Mouse (Mus musculus) G1E (cell line): Measurements from ENCODE around the gene Gcn1l1.

Experiments
- CTCF ChIP-seq: IDR thresholded peaks from 2 replicates; pipeline ENCODE4 v1.5.1; 2012; ENCODE audit warnings: low read depth, low read length, inconsistent platforms, mixed read lengths
- GATA1 ChIP-seq: IDR thresholded peaks from 2 replicates; pipeline ENCODE4 v1.6.1; 2012; ENCODE audit warnings: borderline replicate concordance, low read length, inconsistent platforms, mixed read lengths
- POLR2AphosphoS5 ChIP-seq: IDR thresholded peaks from 2 replicates; pipeline ENCODE4 v1.6.1; 2012; ENCODE audit warnings: low read depth, low read length, inconsistent platforms; ENCODE audit not compliant: insufficient replicate concordance

- TF ChIP-seq CTCF (no peak), POLR2AphosphoS5 (no peak), GATA1 (no peak)
Measured at GRCm38 (mm10) chr5:115586780-115587179, 21.7 kb downstream of the Gcn1l1 start.
